Mouse (Mus musculus) hindbrain, embryonic 14.5 days (tissue): Measurements from ENCODE around the gene Cdc5l. TPM values are rescaled to one million over a fixed set of nuclear protein-coding genes. Genes with fewer than 3 reads are reported as not detected.
"Not testable (repeated sequence)": the region's sequence is repeated elsewhere in the genome, so short reads cannot be mapped to it uniquely, and the experiment has no call there.

ENCODE experiments used
- ATAC-seq: fragments of 200-750 bp; cut with Nextera tagmentation; 2 replicates; pipeline ENCODE4 v1.8.0; 2017; ENCODE audit warnings: moderate number of reproducible peaks, mild to moderate bottlenecking, moderate TSS enrichment, moderate library complexity; ENCODE audit not compliant: low FRiP score
- DNase-seq: peaks from one replicate; pipeline ENCODE4 v3.0.0-alpha.2; 2015; ENCODE audit warnings: low spot score
- H3K27ac ChIP-seq: fragments of 300-500 bp; sonication (generic); 2 replicates; pipeline ENCODE4 v1.5.1; 2014; ENCODE audit warnings: mild to moderate bottlenecking, moderate library complexity
- H3K27me3 ChIP-seq: fragments of 300-500 bp; sonication (generic); 2 replicates; pipeline ENCODE4 v1.6.1; 2014; ENCODE audit warnings: mild to moderate bottlenecking, low read length, mixed read lengths; ENCODE audit not compliant: control insufficient read depth, insufficient read depth
- H3K36me3 ChIP-seq: fragments of 300-500 bp; sonication (generic); replicated peaks from 2 replicates; pipeline ENCODE4 v1.6.1; 2014; ENCODE audit not compliant: control insufficient read depth, insufficient read depth
- H3K4me1 ChIP-seq: fragments of 300-500 bp; sonication (generic); replicated peaks from 2 replicates; pipeline ENCODE4 v1.6.1; 2014; ENCODE audit warnings: antibody characterized with exemption, low read length, mixed read lengths; ENCODE audit not compliant: control insufficient read depth, insufficient read depth
- H3K4me2 ChIP-seq: fragments of 300-500 bp; sonication (generic); replicated peaks from 2 replicates; pipeline ENCODE4 v1.6.1; 2014; ENCODE audit warnings: mild to moderate bottlenecking, moderate library complexity
- H3K4me3 ChIP-seq: fragments of 300-500 bp; sonication (generic); replicated peaks from 2 replicates; pipeline ENCODE4 v1.5.1; 2014; ENCODE audit warnings: mild to moderate bottlenecking, low read length
- H3K9ac ChIP-seq: fragments of 300-500 bp; sonication (generic); 2 replicates; pipeline ENCODE4 v1.6.1; 2014
- H3K9me3 ChIP-seq: fragments of 300-500 bp; sonication (generic); 2 replicates; pipeline ENCODE4 v1.6.1; 2016; ENCODE audit warnings: low read length; ENCODE audit not compliant: control insufficient read depth
- WGBS: fragments of 180-500 bp; shearing (Covaris S2); extraction: QIAGEN DNeasy Blood & Tissue Kit; methylation state at CpG from one replicate; pipeline ENCODE4 v1.1.7; 2014; 5-methylcytosine and 5-hydroxymethylcytosine counted together
- polyA plus RNA-seq: library from polyadenylated mRNA; unstranded; fragments of >200 nt; fragmentation: Nextera tagmentation; extraction: Ambion mirVana; gene quantifications from 2 replicates; pipeline ENCODE4 v1.2.1, GENCODE M21; 2014

Gene Cdc5l
- polyA plus RNA-seq, 1 experiment from 2014 or later = 64.7 TPM

GRCm38 (mm10) chr17:45452271-45452670 lies 18.7 kb upstream of the Cdc5l start:
- H3K36me3 ChIP-seq = no peaks in the 10 kb centered on the region
- H3K27ac ChIP-seq = no peak overlapping the region
- H3K27me3 ChIP-seq = no peaks in the 10 kb centered on the region
- peaks cover 6% of the 10 kb centered on the region; the same call in 1 of the 2 replicates for H3K4me1 ChIP-seq
- DNase-seq (no peak), ATAC-seq (no peak)
- no peaks in the 10 kb centered on the region for H3K9me3 ChIP-seq
- no peak overlapping the region for H3K4me2 ChIP-seq
- no peak overlapping the region for H3K9ac ChIP-seq
- no peak overlapping the region for H3K4me3 ChIP-seq
- 81% methylated on average over 1 of the region's 1 CpGs for WGBS

DNA sequence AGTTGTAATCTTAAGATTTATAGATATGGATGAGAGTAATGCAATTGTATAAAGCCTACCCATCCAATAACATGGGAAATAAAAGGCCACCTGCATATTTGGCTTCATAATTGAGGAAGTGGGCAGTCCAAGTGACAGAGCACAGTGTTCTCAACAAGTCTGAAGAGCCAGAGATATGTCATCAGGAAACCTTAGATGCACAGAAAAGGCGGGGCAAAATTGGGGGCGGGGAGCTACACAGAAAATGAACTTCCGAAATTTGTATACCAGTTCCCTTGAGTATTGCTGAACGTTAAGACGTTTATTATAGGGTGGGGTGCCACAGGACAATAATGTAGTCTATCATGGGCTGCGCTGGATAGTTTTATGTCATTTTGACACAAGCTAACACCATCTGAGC lies 16.6 kb upstream of the Cdc5l start:
- Histone ChIP-seq H3K27me3 (no peaks in the 10 kb centered on the region), H3K9ac (no peak overlapping the region), H3K36me3 (no peaks in the 10 kb centered on the region), H3K4me1 (no peaks in the 10 kb centered on the region), H3K9me3 (no peaks in the 10 kb centered on the region), H3K4me3 (no peak overlapping the region), H3K4me2 (no peak overlapping the region), H3K27ac (no peak overlapping the region)
- DNase-seq (no peak), ATAC-seq (no peak)
- 95% methylated on average over 6 of the region's 6 CpGs for WGBS

DNA sequence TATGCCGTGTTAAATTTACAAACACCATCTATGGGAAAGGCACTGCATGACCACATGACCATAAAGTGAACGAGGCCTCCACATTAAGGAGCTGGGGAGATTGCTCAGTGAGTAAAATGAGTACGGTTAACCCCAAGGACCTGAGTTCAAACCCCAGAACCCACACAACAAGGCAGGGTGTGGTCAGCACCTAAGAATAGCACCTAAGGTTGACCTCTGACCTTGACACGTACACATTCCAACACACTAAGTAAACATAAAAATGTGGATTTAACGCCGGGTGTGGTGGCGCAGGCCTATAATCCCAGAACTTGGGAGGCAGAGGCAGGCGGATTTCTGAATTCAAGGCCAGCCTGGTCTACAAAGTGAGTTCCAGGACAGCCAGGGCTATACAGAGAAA lies 16.0 kb upstream of the Cdc5l start:
- ATAC-seq = no peak
- H3K4me2 ChIP-seq = no peak overlapping the region
- no peaks in the 10 kb centered on the region for H3K4me1 ChIP-seq
- no peaks in the 10 kb centered on the region for H3K9me3 ChIP-seq
- DNase-seq = no peak
- no peak overlapping the region for H3K4me3 ChIP-seq
- no peaks in the 10 kb centered on the region for H3K27me3 ChIP-seq
- no peaks in the 10 kb centered on the region for H3K36me3 ChIP-seq
- no peak overlapping the region for H3K9ac ChIP-seq
- no peak overlapping the region for H3K27ac ChIP-seq
- 95% methylated on average over 8 of the region's 8 CpGs for WGBS

GRCm38 (mm10) chr17:45447063-45447462 lies 13.5 kb upstream of the Cdc5l start:
- DNase-seq = no peak
- H3K9ac ChIP-seq = no peak overlapping the region
- H3K9me3 ChIP-seq = no peaks in the 10 kb centered on the region
- H3K4me3 ChIP-seq = no peak overlapping the region
- no peaks in the 10 kb centered on the region for H3K27me3 ChIP-seq
- no peak overlapping the region for H3K4me2 ChIP-seq
- no peak overlapping the region for H3K27ac ChIP-seq
- H3K36me3 ChIP-seq = 0 out of 2 replicates have a peak, but pooled peaks cover 7% of the 10 kb centered on the region
- H3K4me1 ChIP-seq = no peaks in the 10 kb centered on the region
- no peak for ATAC-seq
- 94% methylated on average over 2 of the region's 2 CpGs for WGBS

DNA sequence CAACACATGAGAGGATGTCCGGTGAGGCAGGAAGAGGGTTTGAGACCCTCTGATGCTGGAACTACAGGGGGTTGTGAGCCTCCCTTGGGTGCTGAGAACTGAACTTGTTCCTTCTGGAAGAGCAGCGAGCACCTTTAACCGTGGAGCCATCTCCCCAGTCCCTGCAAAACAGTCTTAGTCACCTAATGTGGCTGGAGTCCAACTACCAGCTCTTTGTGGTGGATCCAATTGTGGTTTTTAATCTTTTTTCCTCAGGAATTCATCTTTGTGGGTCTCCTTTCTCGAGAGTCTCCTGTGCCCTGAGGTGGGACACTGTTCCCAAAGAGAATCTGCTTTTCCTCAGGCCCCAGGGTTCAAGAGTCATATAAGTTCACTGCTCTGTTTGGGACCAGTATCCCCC lies 12.4 kb upstream of the Cdc5l start:
- no peaks in the 10 kb centered on the region for H3K9me3 ChIP-seq
- no peaks in the 10 kb centered on the region for H3K27me3 ChIP-seq
- 90% methylated on average over 4 of the region's 4 CpGs for WGBS
- no peak overlapping the region for H3K4me2 ChIP-seq
- no peak overlapping the region for H3K9ac ChIP-seq
- 0 out of 2 replicates have a peak, but pooled peaks cover 7% of the 10 kb centered on the region for H3K36me3 ChIP-seq
- no peak for DNase-seq
- H3K4me3 ChIP-seq = no peak overlapping the region
- H3K27ac ChIP-seq = no peak overlapping the region
- no peaks in the 10 kb centered on the region for H3K4me1 ChIP-seq
- ATAC-seq = no peak

GRCm38 (mm10) chr17:45434262-45434590 lies 689 bp upstream of the Cdc5l start:
- H3K27me3 ChIP-seq = no peaks in the 10 kb centered on the region
- no peaks in the 10 kb centered on the region for H3K9me3 ChIP-seq
- ATAC-seq = no peak
- peaks cover 25% of the 10 kb centered on the region for H3K4me1 ChIP-seq
- peak overlapping the region; percentile 87 for H3K4me2 ChIP-seq
- peak; percentile 42 for DNase-seq
- 8% methylated on average over 12 of the region's 12 CpGs for WGBS
- H3K4me3 ChIP-seq = peak overlapping the region; percentile 91
- peak overlapping the region; percentile 87 for H3K9ac ChIP-seq
- H3K27ac ChIP-seq = peak overlapping the region; percentile 95
- peaks cover 9% of the 10 kb centered on the region; the same call in 1 of the 2 replicates for H3K36me3 ChIP-seq

DNA sequence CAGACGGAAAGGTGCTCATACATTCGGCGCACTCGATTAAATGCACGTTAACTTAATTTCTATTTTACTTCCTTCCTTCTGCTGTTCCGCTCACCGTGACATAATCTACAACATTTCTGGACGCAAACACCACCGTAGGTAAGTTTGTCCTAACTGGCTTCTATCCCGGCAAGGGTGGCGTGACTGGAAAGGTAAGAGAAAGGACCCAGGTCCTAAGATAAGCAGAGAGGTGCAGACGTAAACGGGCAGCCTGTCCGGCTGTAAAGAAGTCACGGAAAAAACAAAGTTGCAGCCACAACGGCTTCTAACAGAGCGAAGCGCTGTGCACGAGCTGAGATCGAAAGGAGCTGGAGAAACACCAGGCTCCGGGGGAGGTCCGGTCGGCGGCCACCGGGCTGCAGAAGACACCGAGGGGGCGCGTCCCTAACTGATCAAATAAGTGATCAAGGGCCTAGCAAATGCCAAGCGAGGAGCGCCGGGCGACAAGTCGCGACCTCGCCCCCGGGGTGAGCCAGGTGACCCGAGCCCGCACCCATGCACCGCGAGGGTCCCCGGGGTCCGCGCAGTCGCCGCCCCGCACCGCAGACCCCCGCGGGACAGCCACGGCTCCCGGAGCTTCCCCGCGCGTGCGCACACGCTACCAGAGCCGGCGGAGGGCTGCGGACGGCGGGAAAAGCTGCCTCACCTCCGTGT lies 685 bp downstream of the Cdc5l start:
- DNase-seq = no peak

DNA sequence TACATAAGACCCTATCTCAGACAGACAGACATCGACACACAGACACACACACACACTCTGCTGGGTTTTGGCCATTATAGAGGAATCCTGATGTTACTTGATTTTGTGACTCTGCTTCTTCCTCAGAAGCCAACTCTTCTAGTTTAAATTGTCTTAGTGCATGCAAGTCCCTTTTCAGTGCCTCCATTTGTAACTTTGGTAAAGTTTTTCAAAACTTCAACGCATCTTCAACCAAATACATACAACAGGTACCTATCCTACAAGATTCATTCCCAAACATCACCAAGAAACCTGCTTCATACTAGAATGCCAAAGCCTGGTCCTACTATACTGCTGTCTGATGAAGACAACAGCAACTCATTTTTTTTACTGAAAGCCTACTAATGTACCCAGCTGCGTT lies 1.5 kb downstream of the Cdc5l start:
- H3K9ac ChIP-seq = peak overlapping the region; percentile 87
- H3K27ac ChIP-seq = no peak overlapping the region
- H3K4me2 ChIP-seq = peak overlapping the region; percentile 87
- ATAC-seq (no peak), DNase-seq (no peak)
- H3K36me3 ChIP-seq = peaks cover 15% of the 10 kb centered on the region
- WGBS = 83% methylated on average over 3 of the region's 3 CpGs
- peaks cover 25% of the 10 kb centered on the region for H3K4me1 ChIP-seq
- H3K9me3 ChIP-seq = no peaks in the 10 kb centered on the region
- peak overlapping the region; percentile 91 for H3K4me3 ChIP-seq
- H3K27me3 ChIP-seq = no peaks in the 10 kb centered on the region

More for the DNA sequence above, 685 bp downstream of the Cdc5l start:
- Histone ChIP-seq H3K36me3 (peaks cover 9% of the 10 kb centered on the region; the same call in 1 of the 2 replicates), H3K4me1 (peaks cover 25% of the 10 kb centered on the region), H3K4me2 (peak overlapping the region; percentile 87), H3K9ac (peak overlapping the region; percentile 87), H3K9me3 (no peaks in the 10 kb centered on the region), H3K27ac (peak overlapping the region; percentile 95), H3K27me3 (no peaks in the 10 kb centered on the region), H3K4me3 (peak overlapping the region; percentile 91)
- 2% methylated on average over 56 of the region's 62 CpGs for WGBS
- peak; percentile 81 for ATAC-seq

- peaks cover 87% of the 10 kb centered on the region for H3K36me3 ChIP-seq
- H3K4me3 ChIP-seq = no peak overlapping the region
- no peak overlapping the region for H3K9ac ChIP-seq
- WGBS = 96% methylated on average over 2 of the region's 2 CpGs
- H3K27ac ChIP-seq = no peak overlapping the region
- H3K4me1 ChIP-seq = no peaks in the 10 kb centered on the region
- ATAC-seq (no peak), DNase-seq (no peak)
- no peak overlapping the region for H3K4me2 ChIP-seq
- H3K9me3 ChIP-seq = no peaks in the 10 kb centered on the region
- H3K27me3 ChIP-seq = no peaks in the 10 kb centered on the region
Measured at GRCm38 (mm10) chr17:45417387-45417786, 16.1 kb downstream of the Cdc5l start.

DNA sequence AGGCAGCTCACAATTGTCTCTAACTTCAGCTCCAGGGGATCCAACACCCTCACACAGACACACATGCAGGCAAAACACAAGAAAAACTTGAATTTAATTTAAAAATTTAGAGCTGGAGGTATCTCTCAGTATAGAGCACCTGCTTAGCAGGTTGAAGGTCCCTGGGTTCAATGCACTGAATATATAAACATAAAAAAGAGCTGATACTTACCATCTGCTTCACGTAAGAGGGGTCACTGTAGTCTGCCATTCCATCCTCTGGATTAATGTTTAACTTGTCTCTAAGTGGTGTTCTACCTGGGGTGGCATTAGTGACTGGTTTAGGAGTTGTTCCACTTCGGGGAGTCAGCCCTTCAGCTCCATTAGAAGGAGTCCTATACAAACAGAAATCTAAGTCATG lies 21.9 kb downstream of the Cdc5l start:
- H3K9me3 ChIP-seq, H3K4me1 ChIP-seq, H3K4me2 ChIP-seq, H3K27me3 ChIP-seq, ATAC-seq, H3K9ac ChIP-seq, H3K27ac ChIP-seq, H3K4me3 ChIP-seq, DNase-seq: not testable (repeated sequence)
- peaks cover 92% of the 10 kb centered on the region for H3K36me3 ChIP-seq
- WGBS = 90% methylated on average over 2 of the region's 2 CpGs
